Mouse (Mus musculus): ENCODE results near the gene Cdkl4. TPM values are rescaled to one million over a fixed set of nuclear protein-coding genes. Genes with fewer than 3 reads are reported as not detected.
"Not testable (repeated sequence)": the region's sequence is repeated elsewhere in the genome, so short reads cannot be mapped to it uniquely, and the experiment has no call there.

Cdkl4 gene
- polyA plus RNA-seq, 1 experiment from 2014 or later, result 1.8 TPM

- Histone ChIP-seq H3K27ac (no peak overlapping the region), H3K4me2 (replicated peaks) (no peak overlapping the region), H3K4me3 (no peak overlapping the region), H3K4me1 (peaks cover 9% of the 10 kb centered on the region; the same call in 1 of the 2 replicates), H3K9me3 (no peaks in the 10 kb centered on the region), H3K27me3 (no peaks in the 10 kb centered on the region), H3K9ac (no peak overlapping the region), H3K36me3 (peaks cover 18% of the 10 kb centered on the region; the same call in 1 of the 2 replicates)
- no peak for ATAC-seq (ENCODE audit: insufficient number of reproducible peaks, insufficient read depth, low FRiP score, low TSS enrichment)
- 95% methylated on average over 1 of the region's 1 CpGs for WGBS
These were observed 428 bp upstream of the Cdkl4 start for GRCm38 (mm10) chr17:80578041-80578440.

GRCm38 (mm10) chr17:80577214-80577613, 399 bp downstream of the Cdkl4 start:
- peaks cover 11% of the 10 kb centered on the region; the same call in 1 of the 2 replicates for H3K36me3 ChIP-seq
- H3K27ac ChIP-seq, result no peak overlapping the region
- no peaks in the 10 kb centered on the region for H3K27me3 ChIP-seq
- H3K9ac ChIP-seq, result peak overlapping the region; percentile 61
- H3K4me2 ChIP-seq (replicated peaks), result peak overlapping the region; percentile 92
- peak overlapping the region; percentile 52 for H3K4me3 ChIP-seq
- WGBS, result 2% methylated on average over 30 of the region's 30 CpGs
- H3K9me3 ChIP-seq, result no peaks in the 10 kb centered on the region
- peak; percentile 85 for ATAC-seq (ENCODE audit: insufficient number of reproducible peaks, insufficient read depth, low FRiP score, low TSS enrichment)
- H3K4me1 ChIP-seq, result peaks cover 9% of the 10 kb centered on the region; the same call in 1 of the 2 replicates

GRCm38 (mm10) chr17:80575008-80575407, 2.6 kb downstream of the Cdkl4 start:
- Histone ChIP-seq H3K36me3 (no peaks in the 10 kb centered on the region), H3K9me3 (no peaks in the 10 kb centered on the region), H3K4me1 (peaks cover 9% of the 10 kb centered on the region; the same call in 1 of the 2 replicates), H3K4me2 (replicated peaks) (no peak overlapping the region), H3K27ac (no peak overlapping the region), H3K27me3 (no peaks in the 10 kb centered on the region), H3K9ac (no peak overlapping the region), H3K4me3 (no peak overlapping the region)
- no peak for ATAC-seq (ENCODE audit: insufficient number of reproducible peaks, insufficient read depth, low FRiP score, low TSS enrichment)
- 58% methylated on average over 7 of the region's 7 CpGs for WGBS

- Histone ChIP-seq H3K4me2 (replicated peaks) (no peak overlapping the region), H3K27me3 (no peaks in the 10 kb centered on the region), H3K4me1 (peaks cover 9% of the 10 kb centered on the region; the same call in 1 of the 2 replicates), H3K27ac (no peak overlapping the region), H3K4me3 (no peak overlapping the region), H3K9ac (no peak overlapping the region), H3K36me3 (no peaks in the 10 kb centered on the region), H3K9me3 (no peaks in the 10 kb centered on the region)
- 79% methylated on average over 7 of the region's 7 CpGs for WGBS
- no peak for ATAC-seq (ENCODE audit: insufficient number of reproducible peaks, insufficient read depth, low FRiP score, low TSS enrichment)
These were observed 3.1 kb downstream of the Cdkl4 start for GRCm38 (mm10) chr17:80574471-80574965.

GRCm38 (mm10) chr17:80572187-80572935, 5.3 kb downstream of the Cdkl4 start:
- H3K4me2 ChIP-seq (replicated peaks), result no peak overlapping the region
- H3K9me3 ChIP-seq, result no peaks in the 10 kb centered on the region
- H3K4me1 ChIP-seq, result peaks cover 5% of the 10 kb centered on the region; the same call in 1 of the 2 replicates
- WGBS, result 92% methylated on average over 13 of the region's 13 CpGs
- ATAC-seq (ENCODE audit: insufficient number of reproducible peaks, insufficient read depth, low FRiP score, low TSS enrichment), result no peak
- H3K36me3 ChIP-seq, result no peaks in the 10 kb centered on the region
- H3K4me3 ChIP-seq, result no peak overlapping the region
- no peak overlapping the region for H3K27ac ChIP-seq
- H3K9ac ChIP-seq, result no peak overlapping the region
- no peaks in the 10 kb centered on the region for H3K27me3 ChIP-seq

- H3K4me3 ChIP-seq, result no peak overlapping the region
- H3K27ac ChIP-seq, result no peak overlapping the region
- no peaks in the 10 kb centered on the region for H3K4me1 ChIP-seq
- no peaks in the 10 kb centered on the region for H3K27me3 ChIP-seq
- no peak overlapping the region for H3K9ac ChIP-seq
- no peaks in the 10 kb centered on the region for H3K9me3 ChIP-seq
- H3K36me3 ChIP-seq, result no peaks in the 10 kb centered on the region
- WGBS, result 77% methylated on average over 4 of the region's 4 CpGs
- no peak overlapping the region for H3K4me2 ChIP-seq (replicated peaks)
- no peak for ATAC-seq (ENCODE audit: insufficient number of reproducible peaks, insufficient read depth, low FRiP score, low TSS enrichment)
These were observed 6.2 kb downstream of the Cdkl4 start for GRCm38 (mm10) chr17:80571460-80571859.

GRCm38 (mm10) chr17:80569718-80570117, 7.9 kb downstream of the Cdkl4 start:
- H3K4me1 ChIP-seq; H3K9ac ChIP-seq; H3K9me3 ChIP-seq; H3K36me3 ChIP-seq; ATAC-seq (ENCODE audit: insufficient number of reproducible peaks, insufficient read depth, low FRiP score, low TSS enrichment); H3K4me3 ChIP-seq; H3K4me2 ChIP-seq (replicated peaks); H3K27ac ChIP-seq; H3K27me3 ChIP-seq: not testable (repeated sequence)
- 96% methylated on average over 1 of the region's 2 CpGs for WGBS

- Histone ChIP-seq H3K27ac (no peak overlapping the region), H3K4me1 (no peaks in the 10 kb centered on the region), H3K4me3 (no peak overlapping the region), H3K9ac (no peak overlapping the region), H3K9me3 (peaks cover 4% of the 10 kb centered on the region; the same call in 1 of the 2 replicates), H3K36me3 (no peaks in the 10 kb centered on the region), H3K4me2 (replicated peaks) (no peak overlapping the region), H3K27me3 (no peaks in the 10 kb centered on the region)
- 83% methylated on average over 6 of the region's 6 CpGs for WGBS
- no peak for ATAC-seq (ENCODE audit: insufficient number of reproducible peaks, insufficient read depth, low FRiP score, low TSS enrichment)
These were observed 8.6 kb downstream of the Cdkl4 start for GRCm38 (mm10) chr17:80568842-80569601.

GRCm38 (mm10) chr17:80568441-80568840, 9.2 kb downstream of the Cdkl4 start:
- no peak overlapping the region for H3K27ac ChIP-seq
- no peaks in the 10 kb centered on the region for H3K4me1 ChIP-seq
- no peak for ATAC-seq (ENCODE audit: insufficient number of reproducible peaks, insufficient read depth, low FRiP score, low TSS enrichment)
- H3K27me3 ChIP-seq, result no peaks in the 10 kb centered on the region
- H3K4me2 ChIP-seq (replicated peaks), result no peak overlapping the region
- 0 out of 2 replicates have a peak, but pooled peaks cover 2% of the 10 kb centered on the region for H3K36me3 ChIP-seq
- H3K9ac ChIP-seq, result no peak overlapping the region
- H3K9me3 ChIP-seq, result peaks cover 4% of the 10 kb centered on the region; the same call in 1 of the 2 replicates
- no peak overlapping the region for H3K4me3 ChIP-seq
- 94% methylated on average over 2 of the region's 2 CpGs for WGBS

GRCm38 (mm10) chr17:80564611-80564924, 13.0 kb downstream of the Cdkl4 start:
- H3K27me3 ChIP-seq, result no peaks in the 10 kb centered on the region
- WGBS, result 70% methylated on average over 3 of the region's 3 CpGs
- no peak overlapping the region for H3K9ac ChIP-seq
- peaks cover 4% of the 10 kb centered on the region; the same call in 1 of the 2 replicates for H3K9me3 ChIP-seq
- no peak overlapping the region for H3K4me2 ChIP-seq (replicated peaks)
- H3K36me3 ChIP-seq, result 0 out of 2 replicates have a peak, but pooled peaks cover 2% of the 10 kb centered on the region
- H3K4me3 ChIP-seq, result no peak overlapping the region
- H3K4me1 ChIP-seq, result no peaks in the 10 kb centered on the region
- H3K27ac ChIP-seq, result no peak overlapping the region
- no peak for ATAC-seq (ENCODE audit: insufficient number of reproducible peaks, insufficient read depth, low FRiP score, low TSS enrichment)

- not testable (repeated sequence) for H3K9me3 ChIP-seq; H3K36me3 ChIP-seq; H3K27ac ChIP-seq; H3K4me1 ChIP-seq; H3K4me2 ChIP-seq (replicated peaks); ATAC-seq (ENCODE audit: insufficient number of reproducible peaks, insufficient read depth, low FRiP score, low TSS enrichment); H3K4me3 ChIP-seq; H3K27me3 ChIP-seq; H3K9ac ChIP-seq
- WGBS, result 94% methylated on average over 27 of the region's 27 CpGs
These were observed 13.6 kb downstream of the Cdkl4 start for GRCm38 (mm10) chr17:80563762-80564610.
